Mouse (Mus musculus) cerebral cortex, adult 2 months (tissue): ENCODE measurements around the gene Mdc1.

Source experiments
- WGBS: fragments of 180-500 bp; shearing (Covaris S2); methylation state at CpG from one replicate; pipeline ENCODE4 v1.1.7; 2018; 5-methylcytosine and 5-hydroxymethylcytosine counted together

The Mdc1 gene

DNA sequence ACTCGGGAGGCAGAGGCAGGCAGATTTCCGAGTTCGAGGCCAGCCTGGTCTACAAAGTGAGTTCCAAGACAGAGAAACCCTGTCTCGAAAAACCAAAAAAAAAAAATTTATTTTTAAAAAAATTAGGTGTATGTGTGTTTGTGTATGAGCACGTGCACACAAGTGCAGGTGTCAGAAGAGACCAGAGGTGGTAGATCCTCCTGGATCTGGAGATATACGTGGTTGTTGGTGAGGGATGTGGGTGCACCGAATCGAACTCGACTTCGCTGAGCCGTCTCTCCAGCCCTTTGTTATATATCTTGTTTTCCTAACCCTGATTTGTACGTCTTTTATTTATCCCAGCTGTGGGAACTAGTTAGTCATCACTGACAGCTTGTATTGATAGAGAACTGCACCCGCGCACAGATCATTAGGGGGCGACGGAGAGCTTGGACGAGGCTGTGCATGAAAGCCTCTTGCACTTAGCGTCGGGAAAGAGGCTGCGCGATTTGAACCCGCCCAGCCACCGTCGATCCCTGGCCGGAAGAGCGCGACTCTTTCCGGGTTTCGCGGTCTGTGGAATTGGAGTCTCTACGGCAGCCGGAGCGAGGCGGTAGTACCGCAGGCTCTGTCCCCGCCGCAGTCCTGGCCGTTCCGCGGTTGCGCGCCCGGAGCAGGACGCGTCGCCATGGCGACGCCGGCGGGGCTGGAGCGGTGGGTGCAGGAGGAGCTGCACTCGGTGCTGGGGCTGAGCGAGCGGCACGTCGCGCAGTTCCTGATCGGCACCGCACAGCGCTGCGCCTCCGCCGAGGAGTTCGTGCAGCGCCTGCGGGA lies 38.1 kb downstream of the Mdc1 start, which contains the start of gene Dhx16:
Dhx16 (plus strand) TSS at position 575 of the 813 bp plus-strand sequence.
- WGBS, result 5% methylated on average over 66 of the region's 66 CpGs

GRCm38 (mm10) chr17:35882924-35883323 lies 41.6 kb downstream of the Mdc1 start:
- WGBS, result 90% methylated on average over 17 of the region's 17 CpGs

GRCm38 (mm10) chr17:35883777-35884176 lies 42.5 kb downstream of the Mdc1 start:
- WGBS, result 98% methylated on average over 14 of the region's 14 CpGs

DNA sequence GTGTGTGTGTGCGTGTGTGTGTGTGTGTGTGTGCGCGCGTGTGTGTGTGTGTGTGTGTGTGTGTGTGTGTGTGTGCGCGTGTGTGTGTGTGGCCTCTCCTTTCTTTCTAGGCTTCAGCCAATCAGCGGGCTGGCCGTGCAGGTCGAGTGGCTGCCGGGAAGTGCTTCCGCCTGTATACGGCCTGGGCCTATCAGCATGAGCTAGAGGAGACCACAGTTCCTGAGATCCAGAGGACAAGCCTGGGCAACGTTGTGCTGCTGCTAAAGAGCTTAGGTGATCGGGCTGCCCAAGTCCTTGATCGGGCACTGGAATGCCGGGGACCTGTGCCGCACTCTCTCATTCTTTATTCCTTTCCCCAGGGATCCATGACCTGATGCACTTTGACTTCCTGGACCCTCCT lies 46.4 kb downstream of the Mdc1 start:
- WGBS, result 81% methylated on average over 16 of the region's 17 CpGs

GRCm38 (mm10) chr17:35896781-35897643 lies 55.7 kb downstream of the Mdc1 start, which contains the start of gene 2310061I04Rik:
TSS of gene 2310061I04Rik (minus strand) at chr17:35897431.
- WGBS, result 1% methylated on average over 83 of the region's 86 CpGs

DNA sequence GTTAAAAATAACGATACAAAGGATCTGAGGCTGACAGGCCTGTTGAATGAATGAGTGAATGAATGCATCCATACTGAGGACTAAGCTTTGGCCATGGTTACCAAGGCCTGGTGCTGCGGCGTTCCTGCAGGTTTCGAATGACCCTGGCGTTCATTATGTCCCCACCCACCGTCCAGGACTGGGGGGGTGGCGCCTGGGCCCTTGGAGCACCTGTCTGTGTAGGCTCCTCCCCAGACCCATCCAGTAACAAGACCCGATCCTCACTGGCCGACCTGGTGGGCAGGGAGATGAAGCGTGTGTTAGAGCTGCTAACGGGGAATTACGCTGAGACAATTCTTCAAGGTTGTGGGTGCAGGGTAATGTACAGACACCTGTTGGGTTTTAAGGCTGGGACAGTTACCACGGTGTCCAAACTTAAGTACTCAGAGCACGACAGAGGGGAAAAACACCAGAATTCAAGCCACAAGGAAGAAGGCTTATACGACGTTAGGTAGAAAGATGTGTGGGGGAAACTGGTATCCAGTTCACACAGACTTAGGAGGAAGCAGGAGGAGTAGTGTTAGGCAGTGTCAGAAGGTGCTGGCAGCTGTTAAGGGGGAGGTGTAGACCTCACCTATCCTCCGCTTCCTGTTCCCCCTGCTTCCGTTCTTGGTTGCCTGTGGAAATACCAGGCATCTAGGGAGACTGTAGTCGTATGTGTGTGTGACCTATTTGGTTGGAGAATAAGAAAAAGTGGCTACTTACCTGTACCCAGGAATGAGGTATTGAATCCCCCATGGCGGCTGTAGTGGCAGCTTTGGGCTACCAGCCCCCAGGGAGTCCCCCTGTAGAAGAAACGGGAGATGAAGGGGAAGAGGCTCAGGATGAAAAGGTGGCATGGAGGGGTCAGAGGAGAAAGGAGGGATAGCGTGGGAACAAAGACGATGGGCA lies 56.6 kb downstream of the Mdc1 start:
- WGBS, result 29% methylated on average over 23 of the region's 23 CpGs

DNA sequence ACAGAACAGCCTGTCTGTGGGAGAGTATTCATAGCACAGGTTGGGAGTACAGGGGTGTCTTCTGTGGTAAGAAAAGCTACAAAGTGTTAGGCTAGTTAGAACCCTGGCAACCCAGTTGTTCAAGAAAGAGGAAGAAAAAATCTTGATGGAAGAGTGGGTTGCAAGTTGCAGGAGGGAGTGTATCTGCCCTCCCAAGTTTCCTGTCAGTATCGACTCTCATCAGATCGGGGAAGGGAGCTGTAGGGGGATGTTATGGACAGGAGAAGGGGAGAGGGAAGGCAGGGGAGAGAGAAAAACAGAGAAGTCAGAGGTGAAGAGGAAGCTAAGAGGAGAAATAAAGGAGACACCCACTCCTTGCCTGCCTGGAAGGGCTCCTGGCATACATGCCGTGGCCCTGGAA lies 59.3 kb downstream of the Mdc1 start:
- WGBS, result 53% methylated on average over 3 of the region's 3 CpGs

DNA sequence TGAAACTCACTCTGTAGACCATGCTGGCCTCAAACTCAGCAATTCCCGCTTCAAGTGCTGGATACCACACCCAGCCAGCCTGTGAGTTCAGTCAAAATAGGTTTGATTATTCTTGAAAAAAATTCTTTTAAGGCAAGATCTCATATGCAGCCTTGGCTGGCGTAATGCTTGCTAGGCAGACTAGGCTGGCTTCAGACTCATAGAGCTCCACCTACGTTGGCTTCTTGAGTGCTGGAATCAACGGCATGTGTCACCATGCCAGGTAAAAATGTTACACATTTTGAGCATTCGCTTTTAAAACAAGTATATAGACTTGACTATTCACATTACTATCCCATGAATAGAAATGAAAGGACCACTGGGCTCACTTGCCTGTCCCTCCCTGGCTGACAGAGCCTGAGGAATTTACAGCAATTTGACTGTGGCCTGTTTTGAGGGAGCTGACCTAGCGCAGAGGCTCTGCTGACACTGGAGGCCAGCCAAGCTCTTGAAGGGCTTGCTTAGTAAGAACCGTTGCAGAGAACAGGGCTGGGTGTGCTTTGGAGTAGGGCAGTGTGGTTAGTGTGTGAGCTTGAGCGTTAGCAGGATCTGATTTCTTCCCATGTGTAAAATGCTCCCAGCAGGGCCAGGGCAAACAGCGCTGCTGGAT lies 62.2 kb downstream of the Mdc1 start:
- WGBS, result 70% methylated on average over 9 of the region's 9 CpGs

GRCm38 (mm10) chr17:35903992-35904355 lies 62.7 kb downstream of the Mdc1 start:
- WGBS, result 76% methylated on average over 4 of the region's 4 CpGs

DNA sequence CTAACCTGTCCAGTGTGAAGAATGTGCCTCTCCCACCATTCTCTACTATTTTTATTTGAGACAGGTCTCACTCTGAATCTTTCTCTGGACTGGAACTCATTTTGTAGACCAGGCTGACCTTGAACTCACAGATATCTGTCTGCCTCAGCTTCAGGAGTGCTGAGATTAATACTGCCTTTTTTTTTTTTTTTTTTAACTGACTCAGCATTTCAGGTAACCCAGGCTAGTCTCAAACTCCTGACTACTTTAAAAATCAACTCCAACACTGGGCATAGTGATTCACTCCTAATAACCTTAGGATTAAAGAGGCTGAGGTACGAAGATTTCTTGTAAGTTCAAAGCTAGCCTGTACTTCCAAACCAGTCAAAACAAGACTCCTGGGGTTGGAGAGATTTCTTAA lies 64.3 kb downstream of the Mdc1 start:
- WGBS, result 95% methylated on average over 1 of the region's 1 CpGs

DNA sequence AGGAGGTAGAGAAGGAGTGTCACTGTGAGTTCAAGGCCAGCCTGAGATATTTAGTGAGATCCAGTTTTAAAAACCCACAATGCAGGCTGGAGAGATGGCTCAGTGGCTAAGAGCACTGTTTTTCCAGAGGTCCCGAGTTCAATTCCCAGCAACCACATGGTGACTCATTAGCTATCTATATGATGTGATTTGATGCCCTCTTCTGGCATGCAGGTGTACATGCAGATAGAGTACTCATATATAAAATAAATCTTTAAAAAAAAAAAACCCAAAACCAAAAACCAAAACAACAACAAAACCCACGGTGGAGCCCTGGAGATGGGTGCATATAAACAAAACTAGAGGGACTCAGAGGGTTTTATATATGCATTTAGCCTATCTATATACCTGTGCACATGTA lies 66.3 kb downstream of the Mdc1 start:
- 49% methylated on average over 2 of the region's 2 CpGs for WGBS
